Mouse (Mus musculus): ENCODE measurements around the gene Trem2. TPM values are rescaled to one million over a fixed set of nuclear protein-coding genes. Genes with fewer than 3 reads are reported as not detected.

The Trem2 gene
- total RNA-seq, 1 experiment from 2014 or later: 11.1 TPM

- ATAC-seq (replicated peaks; ENCODE audit: insufficient number of reproducible peaks, low FRiP score, low TSS enrichment, poor library complexity, severe bottlenecking): no peak
These were observed 43.2 kb downstream of the Trem2 start for GRCm38 (mm10) chr17:48389442-48389841.

- ATAC-seq (replicated peaks; ENCODE audit: insufficient number of reproducible peaks, low FRiP score, low TSS enrichment, poor library complexity, severe bottlenecking): no peak
These were observed 45.2 kb downstream of the Trem2 start for GRCm38 (mm10) chr17:48391446-48391845.

GRCm38 (mm10) chr17:48392616-48393015 is 46.4 kb downstream of the Trem2 start:
- no peak for ATAC-seq (replicated peaks; ENCODE audit: insufficient number of reproducible peaks, low FRiP score, low TSS enrichment, poor library complexity, severe bottlenecking)

GRCm38 (mm10) chr17:48401710-48402109 is 55.5 kb downstream of the Trem2 start:
- no peak for ATAC-seq (replicated peaks; ENCODE audit: insufficient number of reproducible peaks, low FRiP score, low TSS enrichment, poor library complexity, severe bottlenecking)

- ATAC-seq (replicated peaks; ENCODE audit: insufficient number of reproducible peaks, low FRiP score, low TSS enrichment, poor library complexity, severe bottlenecking): no peak
These were observed 56.5 kb downstream of the Trem2 start for GRCm38 (mm10) chr17:48402751-48403150.

Other genes starting within 250 kb of the Trem2 start
- gene 9830107B12Rik, start 200.1 kb upstream of the Trem2 start, total RNA-seq (2017): 1.1 to 8.9 TPM (median 6.9 TPM) in 3 replicates
- gene A530064D06Rik, start 179.1 kb upstream of the Trem2 start, total RNA-seq (2017): 13.9 to 32.4 TPM (median 28.1 TPM) in 3 replicates
- 75.7 to 167 TPM (median 150 TPM) in 3 replicates for gene Trem1, start 113.6 kb upstream of the Trem2 start, total RNA-seq (2017)
- 69.2 to 181 TPM (median 173 TPM) in 3 replicates for gene Trem3, start 98.6 kb upstream of the Trem2 start, total RNA-seq (2017)
- gene Treml4, start 82.1 kb upstream of the Trem2 start, total RNA-seq (2017): 540 to 868 TPM (median 810 TPM) in 3 replicates
- 21.6 to 25.3 TPM (median 23.0 TPM) in 3 replicates for gene Treml2, start 46.9 kb upstream of the Trem2 start, total RNA-seq (2017)
- gene B430306N03Rik, start 30.3 kb upstream of the Trem2 start, total RNA-seq (2017): 19.1 to 30.4 TPM (median 20.9 TPM) in 3 replicates
- 3.4 to 26.7 TPM in 2 of 3 replicates, not detected in the other for gene Treml1, start 13.5 kb downstream of the Trem2 start, total RNA-seq (2017)
- gene Nfya, start 63.5 kb downstream of the Trem2 start, total RNA-seq (2017): 23.0 to 41.0 TPM (median 25.3 TPM) in 3 replicates
- 106 to 120 TPM (median 118 TPM) in 3 replicates for gene Oard1, start 63.6 kb downstream of the Trem2 start, total RNA-seq (2017)
- 0.39 TPM in 1 of 3 replicates, not detected in the others for gene Apobec2, start 86.5 kb downstream of the Trem2 start, total RNA-seq (2017)
- 5.9 TPM in 1 of 3 replicates, not detected in the others for gene Tspo2, start 105.1 kb downstream of the Trem2 start, total RNA-seq (2017)
- 0.95 to 2.9 TPM (median 2.3 TPM) in 3 replicates for gene Unc5cl, start 108.5 kb downstream of the Trem2 start, total RNA-seq (2017)